In the genomic region with DNA sequence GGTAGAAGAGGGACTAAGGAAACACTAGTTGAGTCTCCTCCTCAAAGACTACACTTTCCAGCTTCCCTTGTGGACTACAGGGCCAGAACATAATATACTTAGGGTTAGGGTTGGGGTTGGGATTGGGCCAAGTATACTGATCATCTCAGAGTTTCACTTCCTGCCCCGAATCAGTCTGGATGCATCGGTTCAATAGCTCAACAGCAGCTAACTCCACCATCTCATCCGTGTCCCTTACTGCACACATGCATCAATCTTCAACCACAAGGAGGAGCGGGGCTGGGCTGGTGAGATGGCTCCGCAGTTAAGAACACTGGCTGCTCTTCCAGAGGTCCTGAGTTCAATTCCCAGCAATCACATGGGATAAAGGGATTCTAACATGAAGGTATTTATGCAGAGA, we compare ENCODE assay signal across 28 mouse cellular contexts. TPM values are rescaled to one million over a fixed set of nuclear protein-coding genes. Genes with fewer than 3 reads are reported as not detected.
DNase-seq lines count a peak whose midpoint lies in the region; ATAC-seq and TF ChIP-seq lines count a peak whose summit lies in the region.
"Had no signal": no experiment of that assay in that cellular context is flagged by ENCODE, and none has a peak within 500 bp of the region (broad histone marks: within the 10 kb centered on the region; RNA-seq: fewer than 3 reads in every experiment).

No protein-coding gene starts in this region.

- H3K36me3 ChIP-seq in intestine, postnatal 0 days (ENCODE audit: control insufficient read depth, insufficient read depth): no peaks in the 10 kb centered on the region
- no peaks in the 10 kb centered on the region for H3K36me3 ChIP-seq in intestine, embryonic 15.5 days
- H3K36me3 ChIP-seq: embryonic facial prominence, embryonic 10.5 days; embryonic facial prominence, embryonic 13.5 days; heart, embryonic 13.5 days had no signal

- intact Hi-C loops in left cerebral cortex, adult 2 months (cut with DNase I): no loop called here

- TF ChIP-seq CTCF in intestine, postnatal 0 days (IDR thresholded peaks at IDR 0.05; ENCODE audit: low read depth): 0 out of 2 replicates have a peak, but pooled peaks have one; percentile 4
- TF ChIP-seq CTCF in left cerebral cortex, adult 2 months (IDR thresholded peaks at IDR 0.05): no peak

- WGBS in intestine, postnatal 0 days: 90% methylated on average over 5 of the region's 5 CpGs
- 80% methylated on average over 5 of the region's 5 CpGs for WGBS in intestine, embryonic 15.5 days

- no peaks in the 10 kb centered on the region for H3K9me3 ChIP-seq in intestine, postnatal 0 days (ENCODE audit: control insufficient read depth)
- H3K9me3 ChIP-seq in intestine, embryonic 15.5 days: no peaks in the 10 kb centered on the region
- H3K9me3 ChIP-seq: embryonic facial prominence, embryonic 10.5 days; embryonic facial prominence, embryonic 13.5 days; forebrain, embryonic 13.5 days; heart, embryonic 13.5 days had no signal

- H3K4me1 ChIP-seq in intestine, postnatal 0 days (replicated peaks; ENCODE audit: control insufficient read depth, insufficient read depth, low read length): no peaks in the 10 kb centered on the region
- H3K4me1 ChIP-seq in intestine, embryonic 15.5 days (replicated peaks): no peaks in the 10 kb centered on the region
- H3K4me1 ChIP-seq: embryonic facial prominence, embryonic 10.5 days; forebrain, embryonic 13.5 days; heart, embryonic 13.5 days had no signal

- no peak overlapping the region for H3K4me2 ChIP-seq in intestine, postnatal 0 days (replicated peaks; ENCODE audit: low read depth)
- no peak overlapping the region for H3K4me2 ChIP-seq in intestine, embryonic 15.5 days (replicated peaks)
- H3K4me2 ChIP-seq: embryonic facial prominence, embryonic 13.5 days; forebrain, embryonic 13.5 days; heart, embryonic 13.5 days; hindbrain, embryonic 14.5 days had no signal

- no peak overlapping the region for H3K4me3 ChIP-seq in intestine, postnatal 0 days (ENCODE audit: low read depth, low read length)
- H3K4me3 ChIP-seq in intestine, embryonic 15.5 days (replicated peaks): no peak overlapping the region
- no peak overlapping the region for H3K4me3 ChIP-seq in left cerebral cortex, adult 2 months
- H3K4me3 ChIP-seq: embryonic facial prominence, embryonic 10.5 days; embryonic facial prominence, embryonic 13.5 days; erythroblast, embryonic 14.5 days; forebrain, embryonic 13.5 days; heart, embryonic 13.5 days had no signal

- H3K27ac ChIP-seq in intestine, postnatal 0 days (ENCODE audit: low read depth, low read length): no peak overlapping the region
- no peak overlapping the region for H3K27ac ChIP-seq in intestine, embryonic 15.5 days
- no peak overlapping the region for H3K27ac ChIP-seq in left cerebral cortex, adult 2 months
- H3K27ac ChIP-seq: embryonic facial prominence, embryonic 10.5 days; embryonic facial prominence, embryonic 13.5 days; forebrain, embryonic 13.5 days; heart, embryonic 13.5 days; hindbrain, embryonic 14.5 days; hindbrain, postnatal 0 days had no signal

- no peak overlapping the region for H3K9ac ChIP-seq in intestine, postnatal 0 days (ENCODE audit: low read depth, low read length)
- no peak overlapping the region for H3K9ac ChIP-seq in intestine, embryonic 15.5 days
- H3K9ac ChIP-seq: embryonic facial prominence, embryonic 13.5 days; forebrain, embryonic 13.5 days; heart, embryonic 13.5 days; hindbrain, embryonic 14.5 days had no signal

- DNase-seq in left cerebral cortex, adult 2 months (ENCODE audit: extremely low spot score in 1 of 2, low spot score in 2 of 2): no peak
- DNase-seq in right cerebral cortex, adult 2 months (ENCODE audit: low spot score in 2 of 2): no peak
- DNase-seq: adrenal gland, adult 2 months; adrenal gland, postnatal 14 days; cerebellum, adult 11 months; cerebellum, adult 2 months; cerebellum, adult 9-11 months; cerebellum, postnatal 25 days; embryo, embryonic 11 days; gastrocnemius, postnatal 10 days; gastrocnemius, postnatal 36 days; heart, adult 18-20 months; heart, postnatal 14 days; heart, postnatal 4 days had no signal

- no peaks in the 10 kb centered on the region for H3K27me3 ChIP-seq in intestine, postnatal 0 days (replicated peaks; ENCODE audit: control insufficient read depth, insufficient read depth, low read length)
- H3K27me3 ChIP-seq in intestine, embryonic 15.5 days (replicated peaks): no peaks in the 10 kb centered on the region
- H3K27me3 ChIP-seq: embryonic facial prominence, embryonic 13.5 days; forebrain, embryonic 13.5 days; heart, embryonic 13.5 days had no signal

- no peak for ATAC-seq in intestine, postnatal 0 days
- ATAC-seq in intestine, embryonic 15.5 days: no peak
- ATAC-seq in common myeloid progenitor, adult 5-6 weeks (replicated peaks; ENCODE audit: low read depth, poor library complexity, severe bottlenecking): peak; percentile 63
- ATAC-seq in megakaryocyte progenitor cell, adult 5-6 weeks (replicated peaks; ENCODE audit: poor library complexity): peak; percentile 63
- ATAC-seq: CD4-positive, CD25-positive, alpha-beta regulatory T cell, adult 4 months; forebrain, embryonic 13.5 days; forebrain, embryonic 16.5 days; hindbrain, postnatal 0 days; inflammation-experienced regulatory T-cells, adult 6 months had no signal

RNA-seq across cellular contexts. Expression of a gene that starts 11.4 kb away (rescaled TPM):
- 18.0 and 19.3 TPM in 2 replicates for polyA plus RNA-seq in intestine, postnatal 0 days (2015; fragmentation: Nextera tagmentation; extraction: Ambion mirVana)
- polyA plus RNA-seq in intestine, embryonic 15.5 days (2015; fragmentation: Nextera tagmentation; extraction: Ambion mirVana): 8.5 and 10.0 TPM in 2 replicates
- 20.0 and 25.1 TPM in 2 replicates for total RNA-seq in common myeloid progenitor, adult 5-6 weeks (2017)
- total RNA-seq in megakaryocyte progenitor cell, adult 5-6 weeks (2015): 6.7 and 13.3 TPM in 2 replicates
- total RNA-seq in megakaryocyte progenitor cell, adult 5-6 weeks (2017): 8.2 and 9.8 TPM in 2 replicates
- total RNA-seq in left cerebral cortex, adult 2 months (2021): 1 to 10 TPM; 3.6 to 4.2 TPM

RNA-seq across cellular contexts. Expression of a gene that starts 18.4 kb away (rescaled TPM):
- 35.4 and 42.9 TPM in 2 replicates for polyA plus RNA-seq in intestine, postnatal 0 days (2015; fragmentation: Nextera tagmentation; extraction: Ambion mirVana)
- polyA plus RNA-seq in intestine, embryonic 15.5 days (2015; fragmentation: Nextera tagmentation; extraction: Ambion mirVana): 36.0 and 42.0 TPM in 2 replicates
- 7.9 and 13.2 TPM in 2 replicates for total RNA-seq in common myeloid progenitor, adult 5-6 weeks (2017)
- total RNA-seq in megakaryocyte progenitor cell, adult 5-6 weeks (2015): 9.6 and 16.7 TPM in 2 replicates
- 3.6 and 5.6 TPM in 2 replicates for total RNA-seq in megakaryocyte progenitor cell, adult 5-6 weeks (2017)
- 10 to 100 TPM; 10.3 to 11.8 TPM for total RNA-seq in left cerebral cortex, adult 2 months (2021)

RNA-seq across cellular contexts. Expression of a gene that starts 18.7 kb away (rescaled TPM):
- 18.3 and 19.8 TPM in 2 replicates for polyA plus RNA-seq in intestine, postnatal 0 days (2015; fragmentation: Nextera tagmentation; extraction: Ambion mirVana)
- polyA plus RNA-seq in intestine, embryonic 15.5 days (2015; fragmentation: Nextera tagmentation; extraction: Ambion mirVana): 36.5 and 38.3 TPM in 2 replicates
- total RNA-seq in common myeloid progenitor, adult 5-6 weeks (2017): 93.8 and 107 TPM in 2 replicates
- total RNA-seq in megakaryocyte progenitor cell, adult 5-6 weeks (2015): 45.4 and 56.3 TPM in 2 replicates
- 77.6 and 82.4 TPM in 2 replicates for total RNA-seq in megakaryocyte progenitor cell, adult 5-6 weeks (2017)
- total RNA-seq in left cerebral cortex, adult 2 months (2021): 10 to 100 TPM; 19.2 to 21.9 TPM

RNA-seq across cellular contexts. Expression of a gene that starts 28.2 kb away (rescaled TPM):
- 370 and 403 TPM in 2 replicates for polyA plus RNA-seq in intestine, postnatal 0 days (2015; fragmentation: Nextera tagmentation; extraction: Ambion mirVana)
- polyA plus RNA-seq in intestine, embryonic 15.5 days (2015; fragmentation: Nextera tagmentation; extraction: Ambion mirVana): 384 and 393 TPM in 2 replicates
- 39.5 and 47.0 TPM in 2 replicates for total RNA-seq in common myeloid progenitor, adult 5-6 weeks (2017)
- total RNA-seq in megakaryocyte progenitor cell, adult 5-6 weeks (2015): 151 and 167 TPM in 2 replicates
- total RNA-seq in megakaryocyte progenitor cell, adult 5-6 weeks (2017): 52.2 and 66.9 TPM in 2 replicates
- total RNA-seq in left cerebral cortex, adult 2 months (2021): 100 to 1,000 TPM; 164 to 187 TPM

Comparison
In these comparisons a context has a peak if more than half of its experiments do, and no peak if none do; other contexts are left out.
1. ATAC-seq: peak in common myeloid progenitor, adult 5-6 weeks (single experiment) and megakaryocyte progenitor cell, adult 5-6 weeks (single experiment); none in intestine, postnatal 0 days (single experiment) and intestine, embryonic 15.5 days (single experiment).